Mouse (Mus musculus) liver, postnatal 0 days (tissue): ENCODE data around the gene 3110082J24Rik. TPM values are rescaled to one million over a fixed set of nuclear protein-coding genes. Genes with fewer than 3 reads are reported as not detected.

Experiments used
- ATAC-seq: fragments of 200-750 bp; cut with Nextera tagmentation; 2 replicates; pipeline ENCODE4 v1.8.0; 2017; ENCODE audit warnings: mild to moderate bottlenecking, moderate library complexity
- DNase-seq: peaks from one replicate; pipeline ENCODE4 v3.0.0-alpha.2; 2016
- H3K27ac ChIP-seq: fragments of 300-500 bp; sonication (generic); 2 replicates; pipeline ENCODE4 v1.5.1; 2014; ENCODE audit warnings: antibody characterized with exemption, moderate library complexity, mild to moderate bottlenecking, low read depth
- H3K27me3 ChIP-seq: fragments of 300-500 bp; sonication (generic); 2 replicates; pipeline ENCODE4 v1.6.1; 2014; ENCODE audit warnings: low read length, control low read depth, mixed read lengths; ENCODE audit not compliant: insufficient read depth
- H3K36me3 ChIP-seq: fragments of 300-500 bp; sonication (generic); replicated peaks from 2 replicates; pipeline ENCODE4 v1.6.1; 2014; ENCODE audit warnings: mild to moderate bottlenecking, control low read depth, low read length, moderate library complexity, mixed read lengths; ENCODE audit not compliant: insufficient read depth
- H3K4me1 ChIP-seq: fragments of 300-500 bp; sonication (generic); 2 replicates; pipeline ENCODE4 v1.6.1; 2014; ENCODE audit warnings: antibody characterized with exemption, mild to moderate bottlenecking, control low read depth; ENCODE audit not compliant: insufficient read depth
- H3K4me2 ChIP-seq: fragments of 300-500 bp; sonication (generic); 2 replicates; pipeline ENCODE4 v1.6.1; 2014; ENCODE audit warnings: low read depth, mild to moderate bottlenecking, low read length, moderate library complexity, mixed read lengths
- H3K4me3 ChIP-seq: fragments of 300-500 bp; sonication (generic); 2 replicates; pipeline ENCODE4 v1.5.1; 2014; ENCODE audit warnings: low read depth, low read length
- H3K9ac ChIP-seq: fragments of 300-500 bp; sonication (generic); replicated peaks from 2 replicates; pipeline ENCODE4 v1.6.1; 2014; ENCODE audit warnings: mild to moderate bottlenecking, moderate library complexity
- H3K9me3 ChIP-seq: fragments of 300-500 bp; sonication (generic); 2 replicates; pipeline ENCODE4 v1.6.1; 2016; ENCODE audit warnings: mild to moderate bottlenecking, control low read depth, low read length, mixed read lengths
- CTCF ChIP-seq: sonication (generic); IDR thresholded peaks from 2 replicates; pipeline ENCODE4 v1.5.1; 2016; ENCODE audit warnings: antibody characterized with exemption, low read depth
- EP300 ChIP-seq: IDR thresholded peaks from 2 replicates; pipeline ENCODE4 v1.6.1; 2016; ENCODE audit warnings: antibody characterized with exemption, low read depth, mild to moderate bottlenecking
- WGBS: fragments of 180-500 bp; shearing (Covaris S2); extraction: QIAGEN DNeasy Blood & Tissue Kit; methylation state at CpG from one replicate; pipeline ENCODE4 v1.1.7; 2014; ENCODE audit not compliant: insufficient replicate concordance; 5-methylcytosine and 5-hydroxymethylcytosine counted together
- polyA plus RNA-seq: library from polyadenylated mRNA; unstranded; fragments of >200 nt; fragmentation: Nextera tagmentation; extraction: Ambion mirVana; gene quantifications from 2 replicates; pipeline ENCODE4 v1.2.1, GENCODE M21; 2015

The 3110082J24Rik gene
- polyA plus RNA-seq, 1 experiment from 2014 or later: not detected

GRCm38 (mm10) chr5:30152007-30152406 is 46.1 kb upstream of the 3110082J24Rik start:
- Histone ChIP-seq H3K9ac (peak overlapping the region; percentile 16), H3K36me3 (peaks cover 3% of the 10 kb centered on the region), H3K4me2 (peak overlapping the region; percentile 56; the same call in 1 of the 2 replicates), H3K27ac (peak overlapping the region; percentile 94), H3K27me3 (no peaks in the 10 kb centered on the region), H3K9me3 (no peaks in the 10 kb centered on the region), H3K4me3 (no peak overlapping the region), H3K4me1 (peaks cover 10% of the 10 kb centered on the region; the same call in 1 of the 2 replicates)
- peak; percentile 39 for ATAC-seq
- 69% methylated on average over 4 of the region's 4 CpGs for WGBS
- TF ChIP-seq CTCF: no peak
- no peak; the same call in 1 of the 2 replicates for TF ChIP-seq EP300
- peak; percentile 33 for DNase-seq

- peaks cover 9% of the 10 kb centered on the region; the same call in 1 of the 2 replicates for H3K4me1 ChIP-seq
- ATAC-seq: no peak
- peaks cover 27% of the 10 kb centered on the region for H3K36me3 ChIP-seq
- no peak overlapping the region for H3K9ac ChIP-seq
- H3K27ac ChIP-seq: no peak overlapping the region
- WGBS: 69% methylated on average over 5 of the region's 5 CpGs
- H3K4me3 ChIP-seq: no peak overlapping the region
- DNase-seq: no peak
- H3K27me3 ChIP-seq: no peaks in the 10 kb centered on the region
- H3K9me3 ChIP-seq: no peaks in the 10 kb centered on the region
- no peak overlapping the region for H3K4me2 ChIP-seq
- no peak for TF ChIP-seq EP300
- TF ChIP-seq CTCF: no peak
These were observed 42.4 kb upstream of the 3110082J24Rik start for GRCm38 (mm10) chr5:30148133-30148920.

DNA sequence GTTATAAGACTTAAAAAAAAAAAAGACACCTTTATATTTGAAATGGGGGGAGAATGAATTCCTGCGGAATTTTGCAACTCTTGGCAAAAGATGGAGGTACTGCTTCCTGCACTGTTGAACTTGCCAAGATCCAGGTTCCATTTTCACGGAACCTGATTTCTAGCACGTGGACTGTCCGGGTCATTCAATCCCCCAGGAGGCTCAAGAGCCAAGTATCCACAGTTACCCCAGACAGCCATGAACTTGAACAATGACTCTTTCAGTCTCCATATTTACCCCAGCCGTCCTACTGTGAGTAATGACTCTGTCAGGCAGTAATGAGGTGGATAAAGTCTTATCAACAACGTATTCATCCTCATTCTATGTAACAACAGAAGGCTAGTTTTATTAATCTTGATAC is 40.6 kb upstream of the 3110082J24Rik start:
- no peak for DNase-seq
- TF ChIP-seq CTCF (no peak), EP300 (no peak)
- no peak overlapping the region for H3K4me3 ChIP-seq
- ATAC-seq: no peak
- H3K9ac ChIP-seq: no peak overlapping the region
- no peaks in the 10 kb centered on the region for H3K9me3 ChIP-seq
- H3K27ac ChIP-seq: no peak overlapping the region
- H3K4me2 ChIP-seq: no peak overlapping the region
- peaks cover 5% of the 10 kb centered on the region; the same call in 1 of the 2 replicates for H3K4me1 ChIP-seq
- WGBS: 84% methylated on average over 6 of the region's 6 CpGs
- H3K36me3 ChIP-seq: peaks cover 36% of the 10 kb centered on the region
- no peaks in the 10 kb centered on the region for H3K27me3 ChIP-seq

- no peak overlapping the region for H3K9ac ChIP-seq
- H3K4me2 ChIP-seq: no peak overlapping the region
- no peaks in the 10 kb centered on the region for H3K9me3 ChIP-seq
- no peaks in the 10 kb centered on the region for H3K27me3 ChIP-seq
- ATAC-seq (no peak), DNase-seq (no peak)
- H3K4me1 ChIP-seq: no peaks in the 10 kb centered on the region
- peaks cover 68% of the 10 kb centered on the region for H3K36me3 ChIP-seq
- no peak overlapping the region for H3K27ac ChIP-seq
- TF ChIP-seq CTCF: no peak
- no peak for TF ChIP-seq EP300
- 83% methylated on average over 4 of the region's 4 CpGs for WGBS
- no peak overlapping the region for H3K4me3 ChIP-seq
These were observed 32.3 kb upstream of the 3110082J24Rik start for GRCm38 (mm10) chr5:30138193-30138592.

GRCm38 (mm10) chr5:30137271-30137670 is 31.4 kb upstream of the 3110082J24Rik start:
- DNase-seq: no peak
- no peak for ATAC-seq

GRCm38 (mm10) chr5:30135711-30136231 is 29.9 kb upstream of the 3110082J24Rik start:
- 91% methylated on average over 11 of the region's 11 CpGs for WGBS
- ATAC-seq (no peak), DNase-seq (no peak)
- H3K4me2 ChIP-seq: no peak overlapping the region
- H3K9ac ChIP-seq: no peak overlapping the region
- no peaks in the 10 kb centered on the region for H3K4me1 ChIP-seq
- no peaks in the 10 kb centered on the region for H3K27me3 ChIP-seq
- no peak overlapping the region for H3K4me3 ChIP-seq
- TF ChIP-seq EP300 (no peak), CTCF (no peak)
- peaks cover 77% of the 10 kb centered on the region for H3K36me3 ChIP-seq
- H3K27ac ChIP-seq: no peak overlapping the region
- H3K9me3 ChIP-seq: no peaks in the 10 kb centered on the region

More at GRCm38 (mm10) chr5:30137271-30137670, 31.4 kb upstream of the 3110082J24Rik start:
- Histone ChIP-seq H3K9ac (no peak overlapping the region), H3K27ac (no peak overlapping the region), H3K4me2 (no peak overlapping the region), H3K9me3 (no peaks in the 10 kb centered on the region), H3K4me1 (no peaks in the 10 kb centered on the region), H3K27me3 (no peaks in the 10 kb centered on the region), H3K36me3 (peaks cover 68% of the 10 kb centered on the region), H3K4me3 (no peak overlapping the region)
- WGBS: 95% methylated on average over 9 of the region's 9 CpGs
- TF ChIP-seq CTCF (no peak), EP300 (no peak)
